Mouse (Mus musculus) cerebellum, adult 11-12 months (tissue): Measurements from ENCODE around the gene Kcnb1.
A peak's percentile ranks its signal among the peaks of the same experiment; 100 is the strongest.

Experiments used
- DNase-seq: peaks from one replicate; pipeline ENCODE4 v3.0.0; 2022

Gene Kcnb1

DNA sequence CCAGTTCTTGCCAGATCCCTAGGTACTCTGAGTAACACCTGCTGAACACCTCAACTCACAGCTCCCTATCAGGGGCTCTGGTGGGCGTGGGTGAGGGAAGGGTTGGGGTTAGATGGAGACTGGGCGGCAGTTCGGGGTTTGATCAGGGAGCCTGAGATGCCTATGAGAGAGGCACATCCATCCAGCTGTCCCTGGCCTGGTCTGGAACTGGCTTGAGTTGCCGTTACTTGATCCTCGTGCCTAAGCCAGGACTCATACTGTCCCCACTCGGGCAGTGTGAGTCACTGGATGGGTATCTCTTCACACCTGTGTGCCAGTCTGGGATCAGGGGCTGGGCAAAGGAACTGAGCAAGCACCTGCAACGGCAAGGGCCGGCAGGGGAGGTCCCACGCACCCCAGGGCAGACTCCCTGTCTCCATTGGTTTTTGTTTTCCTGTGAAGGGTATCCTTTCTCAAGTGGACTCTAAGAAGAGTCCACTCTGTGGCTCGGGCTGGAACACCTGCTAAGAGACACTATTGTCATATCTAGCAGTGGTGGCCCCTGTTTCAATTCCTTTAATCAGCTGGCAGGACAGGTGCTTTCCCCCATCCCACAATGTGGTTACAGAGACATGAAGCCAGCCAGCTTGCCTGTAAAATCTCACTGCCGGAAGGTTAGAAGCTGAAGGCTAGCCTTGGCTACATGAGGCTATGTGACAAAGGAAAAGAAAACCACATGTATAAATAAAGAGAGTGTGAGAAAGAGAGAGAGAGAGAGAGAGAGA, 112.6 kb downstream of the Kcnb1 start:
- DNase-seq: no peak

DNA sequence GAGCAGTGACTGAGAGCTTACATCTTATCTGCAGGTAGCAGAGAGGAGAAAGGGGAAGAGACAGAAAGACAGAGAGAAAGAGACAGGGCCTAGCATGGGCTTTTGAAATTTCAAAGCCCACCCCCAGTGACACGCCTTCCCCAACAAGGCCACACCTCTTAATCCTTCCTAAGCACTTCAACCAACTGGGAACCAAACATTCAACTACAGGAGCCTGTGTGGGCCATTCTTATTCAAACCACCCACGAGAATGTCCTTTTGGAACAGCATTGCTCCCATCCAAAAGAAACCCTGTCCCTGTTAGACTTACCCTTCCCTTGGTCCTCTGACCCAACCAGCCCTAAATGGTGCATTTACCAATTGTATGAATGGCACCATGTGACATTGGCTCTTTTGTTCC, 113.2 kb downstream of the Kcnb1 start:
- DNase-seq: no peak

DNA sequence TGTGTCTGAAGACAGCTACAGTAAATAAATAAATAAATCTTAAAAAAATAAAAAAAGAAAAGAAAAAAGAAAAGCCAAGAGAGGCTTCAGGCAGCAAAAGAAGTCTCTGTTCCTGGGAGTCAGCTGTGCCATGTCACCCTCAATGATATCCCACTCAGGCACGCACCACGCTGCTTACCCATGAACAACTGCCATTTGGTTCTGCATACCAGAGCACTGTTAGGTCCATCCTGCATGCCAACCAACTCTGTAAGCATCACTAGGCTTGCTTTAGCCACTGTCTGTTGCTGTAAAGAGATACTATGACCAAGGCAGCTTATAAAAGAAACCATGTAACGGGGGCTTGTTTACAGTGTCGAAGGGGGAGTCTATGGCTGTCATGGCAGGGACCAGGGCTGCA, 113.6 kb downstream of the Kcnb1 start:
- no peak for DNase-seq

DNA sequence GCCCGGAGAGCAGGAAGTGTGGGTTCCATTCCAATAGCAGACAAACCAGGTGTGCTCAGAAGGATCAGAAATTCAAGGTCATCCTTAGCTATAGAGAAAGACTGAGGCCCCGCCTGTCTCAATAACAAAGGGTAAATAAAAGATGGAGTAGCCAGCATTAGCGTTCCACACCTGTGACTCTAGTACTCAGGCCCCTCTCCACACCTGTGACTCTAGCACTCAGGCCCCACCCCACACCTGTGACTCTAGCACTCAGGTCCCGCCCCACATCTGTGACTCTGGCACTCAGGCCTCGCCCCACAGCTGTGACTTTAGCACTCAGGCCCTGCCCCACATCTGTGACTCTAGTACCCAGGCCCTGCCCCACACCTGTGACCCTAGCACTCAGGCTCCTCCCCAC, 115.4 kb downstream of the Kcnb1 start:
- no peak for DNase-seq

DNA sequence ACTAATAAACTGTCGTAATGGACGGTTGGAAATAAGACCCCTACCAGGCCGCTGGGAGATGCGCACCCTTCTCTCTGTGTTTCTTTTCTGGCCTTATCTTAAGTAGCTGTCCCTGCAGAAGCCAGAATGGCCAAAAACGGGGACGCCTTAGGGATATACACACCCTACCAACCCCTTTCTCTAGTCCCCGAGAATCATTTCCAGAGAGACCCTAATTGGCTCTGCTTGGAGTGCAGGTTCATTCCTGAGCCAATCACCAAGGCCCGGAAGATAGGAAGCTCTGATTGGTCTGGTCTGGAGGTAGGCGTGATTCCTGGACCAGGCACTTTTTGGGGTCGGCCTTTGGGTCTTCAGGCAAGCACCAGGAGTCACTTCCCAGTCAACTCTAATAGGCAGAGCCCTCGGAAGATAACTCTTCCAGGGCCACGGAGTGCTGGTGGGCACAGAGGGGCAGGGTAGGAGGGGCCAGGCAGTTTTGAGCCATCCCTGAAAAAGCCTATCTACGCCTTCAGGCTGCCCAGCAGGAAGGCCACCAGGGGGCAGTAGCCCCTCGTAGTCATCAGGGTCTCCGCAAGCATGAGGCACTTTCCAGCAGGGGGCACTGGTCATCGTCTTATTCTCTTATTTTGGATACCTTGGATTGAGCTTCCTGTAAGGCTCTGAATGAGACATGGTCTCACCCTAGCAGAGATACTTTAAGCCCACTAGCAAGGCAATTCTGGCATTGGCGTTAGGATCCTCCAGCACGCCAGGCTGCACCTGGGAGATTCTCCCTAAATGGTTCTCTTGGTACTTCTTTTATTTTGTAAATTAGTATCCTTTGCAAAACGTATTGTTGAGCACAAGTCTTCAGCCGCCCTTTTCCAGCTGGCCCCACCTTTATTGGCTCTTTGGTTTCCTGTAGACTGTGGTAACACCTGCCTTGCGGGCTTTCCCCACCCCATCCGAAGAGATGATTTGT, 118.0 kb downstream of the Kcnb1 start:
- peak; percentile 87 for DNase-seq

DNA sequence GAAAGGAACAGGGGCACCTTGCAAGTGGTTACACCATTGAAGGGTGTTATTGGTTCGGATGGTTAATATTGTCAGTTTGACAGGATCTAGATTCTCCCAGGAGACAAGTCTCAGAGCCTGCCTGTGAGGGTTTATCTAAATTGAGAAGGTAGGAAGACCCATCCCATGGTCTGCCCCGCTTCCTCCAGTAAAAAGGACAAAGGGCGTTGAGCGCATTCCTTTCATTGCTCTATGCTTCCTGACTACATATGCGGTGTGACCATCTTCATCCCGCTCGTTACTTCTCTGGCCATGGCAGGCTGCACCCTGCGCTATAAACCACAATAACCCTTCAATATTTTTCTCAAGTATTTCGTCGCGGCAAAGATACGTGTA, 118.7 kb downstream of the Kcnb1 start:
- DNase-seq: no peak

DNA sequence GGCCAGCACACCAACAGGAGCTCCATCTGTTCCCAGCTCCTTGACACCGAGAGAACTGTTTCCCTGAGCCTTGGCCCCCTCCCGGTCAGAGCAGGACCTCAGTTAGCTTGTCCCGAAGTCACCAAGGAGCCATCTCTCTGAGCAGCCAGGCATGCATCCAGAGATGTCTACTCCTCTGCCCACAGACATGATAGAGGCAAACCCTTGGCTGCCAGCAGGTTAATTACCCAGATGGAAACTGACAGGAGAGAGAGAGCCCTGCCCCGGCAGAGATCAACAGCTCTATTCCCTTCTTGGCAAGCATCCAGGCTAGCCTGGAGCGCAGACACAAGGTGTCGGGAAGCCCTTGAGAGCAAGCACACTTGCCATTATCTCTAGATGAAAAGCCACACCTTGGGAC, 119.6 kb downstream of the Kcnb1 start:
- DNase-seq: peak; percentile 86

DNA sequence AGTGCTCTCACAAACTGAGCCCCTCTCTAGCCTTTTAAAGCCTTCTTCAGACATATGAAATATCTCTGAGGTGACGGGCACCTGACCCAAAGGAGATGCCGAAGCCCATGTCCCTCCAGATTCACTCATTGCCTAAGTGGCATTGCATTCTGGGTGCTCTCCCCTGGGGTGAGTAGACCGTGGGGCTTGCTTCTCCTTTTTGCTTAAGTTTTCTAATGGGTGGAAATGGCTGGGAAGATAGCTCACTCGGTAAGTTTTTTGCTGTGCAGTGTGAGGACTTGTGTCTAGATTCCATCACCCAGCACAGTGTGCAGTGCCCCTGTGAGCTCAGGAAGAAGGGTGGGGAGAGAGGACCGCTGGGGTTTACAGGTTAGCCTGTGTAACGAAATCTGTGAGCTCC, 122.4 kb downstream of the Kcnb1 start:
- no peak for DNase-seq

DNA sequence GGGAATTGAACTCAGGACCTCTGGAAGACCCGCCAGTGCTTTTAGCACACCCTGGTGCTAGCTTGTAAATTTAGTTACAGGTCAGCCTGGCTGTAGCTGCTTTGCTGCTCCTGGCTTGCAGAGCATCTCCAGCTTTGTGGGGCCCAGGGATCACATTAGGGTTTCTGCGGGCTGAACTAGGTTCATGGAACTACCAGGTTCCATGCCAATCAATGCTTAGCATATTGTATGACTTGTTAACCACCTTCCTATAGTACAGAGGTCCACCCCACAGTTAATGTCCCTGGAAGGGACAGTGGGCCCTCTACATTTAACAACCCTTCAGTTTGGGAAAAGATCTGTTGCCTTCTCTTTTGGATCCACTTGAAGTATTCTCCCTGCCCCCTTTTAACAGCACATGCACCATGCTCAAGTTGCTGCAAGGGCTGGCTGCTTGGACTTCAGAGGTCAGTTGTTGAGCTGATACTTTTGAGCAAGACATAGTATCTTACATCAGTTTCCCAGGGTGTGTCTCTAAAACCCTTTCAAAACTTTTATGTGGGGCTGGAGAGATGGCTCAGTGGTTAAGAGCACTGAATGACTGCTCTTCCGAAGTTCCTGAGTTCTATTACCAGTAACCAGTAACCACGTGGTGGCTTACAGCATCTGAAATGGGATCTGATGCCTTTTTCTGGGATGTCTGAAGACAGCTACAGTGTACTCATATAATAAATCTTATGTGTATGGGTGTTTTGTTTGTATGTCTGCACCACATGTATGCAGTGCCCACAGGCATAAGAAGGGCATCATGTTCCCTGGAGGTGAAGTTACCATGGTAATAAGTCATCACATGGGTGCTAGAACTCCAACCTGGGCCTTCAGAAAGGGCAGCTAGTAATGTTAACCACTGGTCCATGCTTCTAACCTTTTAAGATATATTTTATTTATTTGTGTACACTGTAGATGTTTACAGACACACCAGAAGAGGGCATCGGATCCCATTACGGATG, 123.1 kb downstream of the Kcnb1 start:
- no peak for DNase-seq

DNA sequence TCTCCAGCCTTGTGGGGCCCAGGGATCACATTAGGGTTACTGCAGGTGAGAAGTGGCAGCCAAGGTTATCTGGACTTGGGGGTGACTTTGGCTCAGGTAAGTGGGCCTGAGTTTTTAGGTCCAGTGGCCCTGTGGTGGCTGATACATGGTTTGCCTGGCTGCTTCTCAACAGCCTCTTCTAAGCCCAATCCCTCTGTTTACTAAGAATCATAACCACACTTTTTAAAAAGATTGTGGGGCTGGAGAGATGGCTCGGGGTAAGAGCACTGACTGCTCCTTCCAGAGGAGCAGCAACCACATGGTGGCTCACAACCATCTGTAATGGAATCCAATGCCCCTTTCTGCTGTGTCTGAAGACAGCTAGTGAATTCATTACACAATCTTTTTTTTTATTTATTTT, 123.9 kb downstream of the Kcnb1 start:
- no peak for DNase-seq

DNA sequence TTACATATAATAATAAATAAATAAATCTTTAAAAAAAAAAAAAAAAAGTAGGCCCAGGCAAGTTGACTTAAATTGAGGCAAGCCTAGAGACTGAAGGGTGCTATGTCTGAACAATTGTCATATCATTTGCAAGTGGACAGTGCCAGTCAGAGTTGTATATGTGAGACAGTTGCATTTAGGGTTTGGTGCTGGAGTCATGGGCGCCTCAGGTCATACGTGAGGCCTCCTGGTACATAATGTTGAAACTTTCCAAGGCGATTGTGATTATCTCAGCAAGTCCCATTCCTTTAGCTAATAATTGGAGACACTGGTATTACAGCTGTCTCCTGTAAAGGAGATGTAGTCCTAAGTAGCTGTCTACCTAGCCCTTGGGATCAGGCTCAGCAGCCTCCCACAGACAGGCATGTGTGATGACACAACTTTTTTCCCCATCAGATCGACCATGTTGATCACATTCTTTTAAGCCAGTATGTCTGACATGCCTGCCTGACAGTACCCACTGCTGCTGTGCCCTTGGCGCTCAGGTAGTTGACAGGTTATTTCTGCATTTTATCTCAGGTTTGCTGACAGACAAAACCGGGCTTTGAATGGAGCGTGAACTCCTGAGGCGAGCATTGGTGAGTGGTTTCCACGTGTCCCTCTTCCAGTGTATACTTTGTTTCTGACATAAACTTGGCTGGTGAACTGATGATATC, 125.2 kb downstream of the Kcnb1 start:
- no peak for DNase-seq

DNA sequence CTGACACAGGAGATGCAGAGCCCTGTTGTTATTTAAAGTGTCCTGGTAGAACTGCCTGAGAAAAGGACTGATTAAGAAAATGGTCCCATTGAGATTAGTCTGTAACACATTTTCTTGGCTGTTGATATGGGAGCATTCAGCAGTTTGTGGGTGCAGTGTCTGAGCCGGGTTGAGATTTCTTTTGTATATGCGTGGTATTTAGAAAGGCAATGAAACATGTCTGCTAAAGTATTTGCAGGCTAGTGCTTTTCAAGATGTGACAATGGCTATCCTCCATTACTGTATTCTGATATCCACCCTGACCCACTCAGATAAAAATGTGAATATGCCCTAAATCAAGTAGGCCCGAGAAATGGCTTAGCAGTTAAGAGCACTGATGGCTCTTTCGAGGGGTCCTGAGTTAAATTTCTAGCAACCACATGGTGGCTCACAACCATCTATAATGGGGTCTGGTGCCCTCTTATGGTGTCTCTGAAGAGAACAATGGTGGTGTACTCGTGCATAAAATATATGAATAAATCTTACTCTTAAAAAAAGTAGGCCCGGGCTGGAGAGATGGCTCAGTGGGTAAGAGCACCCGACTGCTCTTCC, 126.0 kb downstream of the Kcnb1 start:
- no peak for DNase-seq

DNA sequence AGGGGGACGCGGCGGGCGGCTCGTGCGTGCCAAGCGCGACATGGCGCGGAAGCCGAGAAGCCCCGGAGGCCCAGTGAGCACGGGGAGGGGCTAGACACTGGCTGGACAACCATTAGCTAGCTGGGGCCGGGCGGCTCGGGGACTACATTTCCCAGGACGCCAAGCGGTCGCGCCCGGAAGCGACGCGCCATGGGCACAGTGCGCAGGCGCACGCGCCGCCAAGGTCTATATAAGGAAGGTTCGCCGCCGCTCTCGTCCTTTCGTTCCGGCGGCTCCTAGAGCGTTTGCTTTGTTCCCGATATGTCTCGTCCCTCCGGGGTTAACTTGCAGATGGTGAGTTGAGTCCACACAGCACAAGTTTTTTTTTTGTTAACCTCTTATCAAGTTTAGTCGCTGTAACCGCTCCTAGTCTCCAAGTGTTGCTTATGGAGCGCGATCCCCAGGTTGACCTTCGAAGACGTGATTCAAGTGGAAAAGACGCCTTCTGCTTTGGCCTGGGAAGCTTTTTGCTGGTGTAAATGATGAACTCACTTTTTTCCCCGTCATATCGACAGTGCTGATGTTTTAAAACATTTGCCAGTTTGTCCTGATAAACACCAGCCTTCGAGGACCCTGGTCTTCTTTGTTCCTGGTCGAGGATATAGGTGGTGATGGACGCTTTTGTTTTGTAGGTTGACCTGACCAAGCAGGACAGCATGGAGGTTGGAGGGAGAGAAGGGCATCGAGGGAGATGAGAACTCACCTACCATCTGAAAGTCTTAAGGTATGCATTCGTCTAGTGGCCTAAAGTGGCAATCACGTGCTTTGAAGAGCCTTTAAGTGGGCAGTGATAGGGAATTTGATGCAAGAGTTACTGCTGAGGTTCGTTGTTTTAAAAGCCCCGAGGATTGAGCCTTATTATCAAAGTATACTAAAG, 126.7 kb downstream of the Kcnb1 start, which contains the start of gene Znfx1:
Znfx1 (minus strand) TSS at position 51 of the 916 bp plus-strand sequence.
- DNase-seq: peak; percentile 97

DNA sequence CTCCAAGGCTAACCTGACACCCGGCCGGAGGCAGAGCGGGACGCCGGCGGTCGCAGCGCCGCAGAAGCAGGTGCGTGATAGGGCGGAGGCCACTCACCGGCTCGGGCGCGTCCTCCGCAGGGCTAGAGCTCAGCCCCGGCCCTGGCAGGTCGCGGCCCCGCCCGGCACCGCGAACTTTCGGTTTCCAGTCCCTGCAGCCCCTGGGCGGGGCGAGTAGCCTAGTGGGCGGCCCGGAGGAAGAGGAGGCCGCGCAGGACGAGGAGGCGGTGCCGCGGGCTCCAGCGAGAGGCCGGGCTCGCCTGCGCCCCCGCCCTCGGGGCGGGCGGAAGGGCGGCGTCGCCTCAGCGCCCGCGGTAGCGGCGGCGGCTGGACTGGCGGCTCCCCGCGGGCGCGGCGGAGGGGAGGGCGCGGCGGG, 127.5 kb downstream of the Kcnb1 start:
- DNase-seq: peak; percentile 92

DNA sequence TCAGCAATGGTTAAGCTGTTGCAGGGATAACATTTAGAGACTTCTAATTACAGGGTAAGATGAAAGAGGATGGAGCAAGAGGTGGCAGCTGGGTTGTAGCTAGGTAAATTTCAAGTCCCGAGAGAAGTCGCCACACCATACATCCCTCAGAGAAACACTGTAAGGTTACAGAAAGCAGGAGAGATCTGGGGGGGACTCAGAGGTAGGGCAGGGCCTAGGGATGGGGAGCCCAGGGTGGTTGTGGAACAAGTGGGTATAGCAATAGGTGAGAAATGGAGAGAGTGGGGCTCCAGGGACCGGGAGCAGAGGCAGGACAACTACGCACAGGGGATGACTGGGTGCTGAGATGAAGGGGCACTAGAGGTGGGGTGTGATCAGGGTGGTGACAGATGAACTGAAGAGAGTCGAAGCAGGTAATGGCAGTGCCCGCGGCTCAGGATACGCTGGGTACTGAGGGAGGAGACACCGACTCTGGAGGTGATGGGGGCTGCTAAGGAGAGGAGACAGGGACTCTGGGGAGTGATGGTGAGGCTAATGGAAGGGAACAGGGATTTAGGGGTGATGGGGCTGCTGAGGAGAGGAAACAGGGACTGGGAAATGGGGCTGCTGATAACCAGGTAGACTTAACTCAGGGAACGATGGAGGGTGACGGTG, 128.4 kb downstream of the Kcnb1 start:
- peak; percentile 30 for DNase-seq

DNA sequence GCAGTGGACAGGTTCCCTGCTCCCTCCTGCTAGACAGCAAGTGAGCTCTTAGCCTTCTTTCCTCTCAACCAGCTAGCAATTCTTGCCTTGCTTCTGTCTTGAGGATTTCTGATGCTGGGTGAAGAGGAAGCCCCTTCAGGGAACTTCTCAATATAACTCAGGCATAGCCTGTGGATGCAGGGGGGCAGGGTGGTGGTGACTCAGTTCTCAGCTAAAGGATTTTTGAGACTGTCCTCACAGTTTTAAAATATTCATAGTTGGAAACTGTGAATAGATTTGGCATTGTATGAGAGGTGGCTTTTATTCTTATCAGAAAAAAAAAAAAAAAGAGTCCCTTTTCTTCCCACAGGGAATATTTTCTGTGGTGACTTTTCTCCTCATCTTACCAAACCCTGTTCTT, 129.2 kb downstream of the Kcnb1 start:
- no peak for DNase-seq

DNA sequence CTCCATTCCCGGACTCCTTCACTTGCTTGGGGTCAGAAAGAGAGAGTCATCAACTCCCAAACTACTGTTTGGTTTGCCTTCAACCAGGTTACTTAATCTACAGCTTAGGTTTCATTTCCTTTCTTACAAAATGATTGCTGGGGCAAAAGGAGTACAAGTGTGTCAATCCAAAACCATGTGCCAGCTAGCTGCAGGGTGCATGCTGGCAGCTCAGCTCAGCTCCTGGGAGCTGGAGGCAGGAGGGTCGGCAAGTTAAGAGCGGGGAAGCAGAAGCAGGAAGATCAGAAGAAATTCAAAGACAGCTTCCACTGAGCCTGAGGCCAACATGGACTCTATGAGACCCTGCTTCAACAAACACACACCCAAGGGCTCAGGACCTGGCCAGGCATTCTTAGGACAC, 129.6 kb downstream of the Kcnb1 start:
- no peak for DNase-seq

DNA sequence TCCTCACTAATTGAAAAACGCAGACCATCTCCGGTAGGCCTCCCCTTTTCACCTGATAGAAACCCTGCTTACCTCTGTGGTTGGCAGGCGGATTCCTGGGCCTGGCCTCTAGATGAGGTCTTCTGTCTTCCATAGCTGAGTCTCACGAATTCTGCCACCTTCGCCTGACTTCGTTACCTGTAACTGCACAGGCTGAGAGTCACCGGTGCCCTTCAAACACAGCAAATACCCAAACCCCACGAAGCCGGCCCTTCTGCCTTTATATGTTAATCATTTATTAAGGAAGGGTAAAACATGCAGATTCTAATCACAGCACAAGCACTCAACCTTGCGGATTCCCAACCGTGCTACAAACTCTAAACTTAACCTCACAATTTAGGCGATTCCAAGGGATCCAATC, 130.0 kb downstream of the Kcnb1 start:
- DNase-seq: peak; percentile 10

DNA sequence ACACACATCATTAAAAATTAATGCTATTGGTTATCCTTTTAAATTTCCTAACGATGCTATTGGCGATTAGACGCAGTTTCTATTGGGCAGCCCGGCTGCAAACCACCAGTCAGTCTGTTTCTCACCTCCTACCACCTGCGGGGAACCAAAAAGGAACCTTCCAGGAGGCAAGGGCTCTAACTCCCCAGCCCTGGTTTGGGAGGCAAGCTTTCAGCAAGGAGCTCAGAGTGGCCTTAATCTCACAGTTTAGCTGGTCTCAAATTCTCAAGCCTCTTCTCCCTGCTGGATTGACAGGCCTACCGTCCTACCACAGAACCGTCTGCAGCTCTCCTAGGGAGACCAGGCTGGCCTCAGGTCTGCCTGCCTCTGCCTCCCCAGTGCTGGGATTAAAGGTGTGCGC, 130.4 kb downstream of the Kcnb1 start:
- DNase-seq: no peak

DNA sequence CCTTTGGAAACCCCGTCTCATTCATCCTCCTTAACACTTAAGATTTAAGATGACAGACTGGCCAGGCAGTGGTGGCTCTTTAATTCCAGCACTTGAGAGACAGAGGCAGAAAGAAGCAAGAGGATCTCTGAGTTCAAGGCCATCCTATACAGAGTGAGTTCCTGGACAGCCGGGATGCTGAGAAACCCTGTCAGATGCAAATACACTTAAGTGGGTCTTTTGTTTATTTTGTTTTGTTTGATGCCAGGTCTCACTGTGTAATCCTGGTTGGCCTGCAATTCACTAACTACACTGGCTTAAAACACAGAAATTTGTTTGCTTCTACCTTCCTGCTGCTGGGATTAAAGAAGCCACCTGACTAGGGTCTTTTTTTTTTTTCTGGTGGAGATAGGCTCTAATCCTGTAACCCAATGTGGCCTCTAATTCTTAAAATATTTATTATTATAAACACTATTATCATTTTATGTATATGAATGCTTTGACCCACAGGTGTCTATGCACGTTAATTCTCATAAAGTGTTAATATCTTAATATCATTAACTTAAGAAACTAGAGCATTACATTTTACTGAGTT, 131.1 kb downstream of the Kcnb1 start:
- no peak for DNase-seq
